Mouse (Mus musculus): ENCODE measurements around the gene Aldh1l1. TPM values are rescaled to one million over a fixed set of nuclear protein-coding genes. Genes with fewer than 3 reads are reported as not detected.
"Not testable (repeated sequence)": the region's sequence is repeated elsewhere in the genome, so short reads cannot be mapped to it uniquely, and the experiment has no call there.

Gene Aldh1l1
- polyA plus RNA-seq, 1 experiment from 2014 or later, result 7.8 TPM

DNA sequence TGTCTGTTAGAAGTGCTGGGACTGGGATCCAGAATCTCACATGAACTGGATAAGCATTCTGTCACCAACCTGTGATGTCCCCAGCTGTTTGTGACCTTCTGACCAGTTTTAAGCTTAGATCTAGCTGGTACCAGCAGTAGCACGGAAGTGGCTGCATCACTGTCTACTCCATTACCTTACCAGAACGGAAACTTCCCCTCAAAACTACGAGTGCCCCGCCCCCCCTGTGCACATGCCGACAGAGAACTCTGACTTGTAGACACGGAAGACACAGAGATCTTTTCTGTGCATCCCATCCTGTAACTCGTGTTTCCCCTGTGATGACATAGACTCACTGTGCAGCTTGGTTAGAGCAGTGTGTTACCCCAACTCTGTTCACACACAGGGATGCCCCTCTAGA lies 144.2 kb downstream of the Aldh1l1 start:
- DNase-seq (ENCODE audit: low spot score) (no peak), ATAC-seq (replicated peaks; ENCODE audit: low FRiP score, low TSS enrichment, low read depth) (no peak)
- H3K9ac ChIP-seq (ENCODE audit: low read length), result no peak overlapping the region
- no peaks in the 10 kb centered on the region for H3K9me3 ChIP-seq (ENCODE audit: control insufficient read depth, low read length)
- no peaks in the 10 kb centered on the region for H3K27me3 ChIP-seq (replicated peaks; ENCODE audit: control insufficient read depth, insufficient read depth, low read length)
- 93% methylated on average over 7 of the region's 7 CpGs for WGBS
- H3K4me2 ChIP-seq (ENCODE audit: low read length), result no peak overlapping the region
- H3K27ac ChIP-seq (ENCODE audit: low read depth), result no peak overlapping the region
- H3K4me3 ChIP-seq (ENCODE audit: low read depth, low read length), result no peak overlapping the region
- no peaks in the 10 kb centered on the region for H3K4me1 ChIP-seq (replicated peaks; ENCODE audit: control insufficient read depth, insufficient read depth, low read length)
- H3K36me3 ChIP-seq (ENCODE audit: control insufficient read depth, insufficient read depth, low read length), result no peaks in the 10 kb centered on the region

DNA sequence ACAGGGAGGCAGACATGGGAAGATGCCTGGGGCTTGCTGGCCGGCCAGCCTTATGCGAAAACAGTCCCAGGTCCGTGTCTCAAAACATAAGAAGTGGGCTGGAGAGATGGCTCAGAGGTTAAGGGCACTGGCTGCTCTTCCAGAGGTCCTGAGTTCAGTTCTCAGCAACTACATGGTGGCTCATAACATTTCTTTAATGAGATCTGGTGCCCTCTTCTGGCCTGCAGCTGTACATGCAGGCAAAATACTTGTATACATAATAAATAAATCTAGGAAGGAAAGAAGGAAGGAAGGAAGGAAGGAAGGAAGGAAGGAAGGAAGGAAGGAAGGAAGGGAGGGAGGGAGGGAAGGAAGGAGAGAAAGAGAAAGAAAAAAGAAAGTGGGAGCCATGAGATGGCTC lies 146.3 kb downstream of the Aldh1l1 start:
- not testable (repeated sequence) for DNase-seq (ENCODE audit: low spot score); H3K27ac ChIP-seq (ENCODE audit: low read depth)
- WGBS, result 75% methylated on average over 3 of the region's 3 CpGs

DNA sequence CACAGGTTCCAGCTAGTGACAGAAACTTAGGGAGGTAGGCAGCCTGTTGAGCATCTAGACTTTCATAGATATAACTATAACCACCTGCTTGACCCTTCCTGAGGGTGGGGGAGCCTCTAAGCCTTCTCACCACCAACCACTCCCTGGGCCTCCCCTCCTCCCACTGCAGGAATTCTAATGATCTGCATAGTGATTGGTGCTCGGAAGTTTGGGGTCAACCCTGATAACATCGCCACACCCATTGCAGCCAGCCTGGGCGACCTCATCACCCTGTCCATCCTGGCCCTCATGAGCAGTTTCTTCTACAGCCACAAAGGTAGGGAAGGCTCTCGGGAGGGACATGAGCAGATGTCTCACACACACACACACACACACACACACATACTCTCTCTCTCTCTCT lies 148.9 kb downstream of the Aldh1l1 start:
- Histone ChIP-seq H3K9ac (ENCODE audit: low read length) (no peak overlapping the region), H3K4me1 (replicated peaks; ENCODE audit: control insufficient read depth, insufficient read depth, low read length) (no peaks in the 10 kb centered on the region), H3K27me3 (replicated peaks; ENCODE audit: control insufficient read depth, insufficient read depth, low read length) (no peaks in the 10 kb centered on the region), H3K4me2 (ENCODE audit: low read length) (no peak overlapping the region), H3K9me3 (ENCODE audit: control insufficient read depth, low read length) (no peaks in the 10 kb centered on the region), H3K27ac (ENCODE audit: low read depth) (no peak overlapping the region), H3K36me3 (ENCODE audit: control insufficient read depth, insufficient read depth, low read length) (no peaks in the 10 kb centered on the region), H3K4me3 (ENCODE audit: low read depth, low read length) (no peak overlapping the region)
- no peak for DNase-seq (ENCODE audit: low spot score)
- WGBS, result 31% methylated on average over 4 of the region's 4 CpGs
- no peak for ATAC-seq (replicated peaks; ENCODE audit: low FRiP score, low TSS enrichment, low read depth)

More for the DNA sequence above, 146.3 kb downstream of the Aldh1l1 start:
- not testable (repeated sequence) for H3K27me3 ChIP-seq (replicated peaks; ENCODE audit: control insufficient read depth, insufficient read depth, low read length); H3K4me1 ChIP-seq (replicated peaks; ENCODE audit: control insufficient read depth, insufficient read depth, low read length); ATAC-seq (replicated peaks; ENCODE audit: low FRiP score, low TSS enrichment, low read depth); H3K4me3 ChIP-seq (ENCODE audit: low read depth, low read length); H3K4me2 ChIP-seq (ENCODE audit: low read length); H3K9ac ChIP-seq (ENCODE audit: low read length); H3K9me3 ChIP-seq (ENCODE audit: control insufficient read depth, low read length); H3K36me3 ChIP-seq (ENCODE audit: control insufficient read depth, insufficient read depth, low read length)

DNA sequence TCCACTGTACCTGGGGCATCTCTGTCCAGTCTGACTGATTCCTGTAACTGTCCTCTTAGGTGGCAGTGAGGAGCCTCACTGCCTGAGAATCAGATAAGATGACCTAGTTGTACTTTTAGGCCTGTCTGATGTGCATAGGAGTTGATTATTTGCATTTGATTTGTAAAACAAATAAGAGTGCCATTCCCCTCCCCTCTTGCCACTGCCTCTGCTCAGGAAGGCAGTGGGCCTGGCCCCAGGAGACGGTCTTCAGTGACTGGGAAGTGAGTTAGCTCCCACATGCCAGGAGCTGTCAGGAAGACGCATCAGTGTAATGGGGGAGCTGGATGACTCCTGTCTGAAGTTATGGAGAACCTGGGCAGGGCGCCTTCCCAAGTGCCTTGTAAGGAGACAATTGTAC lies 149.4 kb downstream of the Aldh1l1 start:
- WGBS, result 53% methylated on average over 3 of the region's 3 CpGs
- DNase-seq (ENCODE audit: low spot score) (no peak), ATAC-seq (replicated peaks; ENCODE audit: low FRiP score, low TSS enrichment, low read depth) (no peak)
- Histone ChIP-seq H3K27me3 (replicated peaks; ENCODE audit: control insufficient read depth, insufficient read depth, low read length) (no peaks in the 10 kb centered on the region), H3K4me1 (replicated peaks; ENCODE audit: control insufficient read depth, insufficient read depth, low read length) (no peaks in the 10 kb centered on the region), H3K9me3 (ENCODE audit: control insufficient read depth, low read length) (no peaks in the 10 kb centered on the region), H3K4me2 (ENCODE audit: low read length) (no peak overlapping the region), H3K4me3 (ENCODE audit: low read depth, low read length) (no peak overlapping the region), H3K36me3 (ENCODE audit: control insufficient read depth, insufficient read depth, low read length) (no peaks in the 10 kb centered on the region), H3K27ac (ENCODE audit: low read depth) (no peak overlapping the region), H3K9ac (ENCODE audit: low read length) (no peak overlapping the region)

DNA sequence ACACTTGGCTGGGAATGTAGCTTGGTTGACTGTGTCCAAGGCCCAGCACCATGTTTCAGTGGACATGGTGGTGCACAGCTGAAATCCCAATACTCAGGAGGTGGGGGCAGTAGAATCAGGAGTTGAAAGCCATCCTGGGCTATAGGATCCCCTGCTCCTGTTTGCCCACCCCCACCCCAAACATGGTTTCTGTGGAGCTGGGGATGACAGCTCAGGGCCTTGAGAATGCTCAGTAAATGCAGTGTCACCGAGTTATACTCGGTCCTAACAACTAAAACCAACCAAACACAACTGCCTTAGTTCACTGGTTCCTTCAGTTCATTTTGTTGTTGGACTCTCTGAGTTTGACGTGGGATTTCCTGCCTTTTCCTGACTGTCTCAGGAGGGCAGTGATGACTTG lies 156.8 kb downstream of the Aldh1l1 start:
- Histone ChIP-seq H3K9ac (ENCODE audit: low read length) (no peak overlapping the region), H3K36me3 (ENCODE audit: control insufficient read depth, insufficient read depth, low read length) (no peaks in the 10 kb centered on the region), H3K27me3 (replicated peaks; ENCODE audit: control insufficient read depth, insufficient read depth, low read length) (no peaks in the 10 kb centered on the region), H3K4me1 (replicated peaks; ENCODE audit: control insufficient read depth, insufficient read depth, low read length) (no peaks in the 10 kb centered on the region), H3K9me3 (ENCODE audit: control insufficient read depth, low read length) (no peaks in the 10 kb centered on the region), H3K27ac (ENCODE audit: low read depth) (no peak overlapping the region), H3K4me2 (ENCODE audit: low read length) (no peak overlapping the region), H3K4me3 (ENCODE audit: low read depth, low read length) (no peak overlapping the region)
- DNase-seq (ENCODE audit: low spot score) (no peak), ATAC-seq (replicated peaks; ENCODE audit: low FRiP score, low TSS enrichment, low read depth) (no peak)
- 79% methylated on average over 3 of the region's 3 CpGs for WGBS

DNA sequence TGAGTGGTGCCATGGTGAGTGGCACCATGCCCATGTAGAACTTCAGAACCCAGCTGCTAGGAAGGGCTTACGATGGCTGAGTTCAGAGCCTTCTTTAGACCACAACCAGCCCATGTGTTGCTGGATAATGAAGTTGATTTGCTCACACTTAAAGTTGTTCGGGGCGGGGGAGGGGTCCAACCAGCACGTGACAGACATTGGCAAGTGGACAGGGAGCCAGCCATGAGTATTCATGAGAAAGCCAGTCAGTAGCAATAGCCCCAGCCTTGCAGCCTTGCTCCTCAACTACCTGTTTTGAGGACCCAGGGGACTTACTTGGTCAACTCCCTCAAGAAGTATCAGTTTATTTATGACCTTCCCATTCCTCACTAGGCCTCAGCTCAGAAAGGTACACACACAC lies 158.7 kb downstream of the Aldh1l1 start:
- no peak for DNase-seq (ENCODE audit: low spot score)
- H3K9me3 ChIP-seq (ENCODE audit: control insufficient read depth, low read length), result no peaks in the 10 kb centered on the region
- no peak overlapping the region for H3K4me2 ChIP-seq (ENCODE audit: low read length)
- ATAC-seq (replicated peaks; ENCODE audit: low FRiP score, low TSS enrichment, low read depth), result no peak
- H3K27ac ChIP-seq (ENCODE audit: low read depth), result no peak overlapping the region
- 90% methylated on average over 4 of the region's 4 CpGs for WGBS
- no peak overlapping the region for H3K4me3 ChIP-seq (ENCODE audit: low read depth, low read length)
- no peak overlapping the region for H3K9ac ChIP-seq (ENCODE audit: low read length)
- H3K27me3 ChIP-seq (replicated peaks; ENCODE audit: control insufficient read depth, insufficient read depth, low read length), result no peaks in the 10 kb centered on the region
- H3K36me3 ChIP-seq (ENCODE audit: control insufficient read depth, insufficient read depth, low read length), result no peaks in the 10 kb centered on the region
- no peaks in the 10 kb centered on the region for H3K4me1 ChIP-seq (replicated peaks; ENCODE audit: control insufficient read depth, insufficient read depth, low read length)

DNA sequence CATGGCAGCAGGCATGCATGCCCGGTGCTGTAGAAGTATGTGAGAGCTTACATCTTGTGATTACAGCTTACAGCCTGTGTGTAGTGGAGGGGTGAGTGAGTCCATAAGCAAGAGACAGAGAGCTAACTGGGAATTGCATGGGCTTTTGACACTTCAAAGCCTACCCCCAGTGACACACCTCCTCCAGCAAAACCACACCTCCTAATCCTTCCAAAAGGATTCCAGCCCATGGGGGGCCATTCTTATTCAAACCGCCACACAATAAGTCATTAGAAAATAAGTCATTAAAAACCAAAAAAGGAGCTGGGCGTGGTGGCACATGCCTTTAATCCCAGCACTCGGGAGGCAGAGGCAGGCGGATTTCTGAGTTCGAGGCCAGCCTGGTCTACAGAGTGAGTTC lies 162.2 kb downstream of the Aldh1l1 start:
- no peaks in the 10 kb centered on the region for H3K9me3 ChIP-seq (ENCODE audit: control insufficient read depth, low read length)
- H3K4me2 ChIP-seq (ENCODE audit: low read length), result no peak overlapping the region
- DNase-seq (ENCODE audit: low spot score) (no peak), ATAC-seq (replicated peaks; ENCODE audit: low FRiP score, low TSS enrichment, low read depth) (no peak)
- H3K4me3 ChIP-seq (ENCODE audit: low read depth, low read length), result no peak overlapping the region
- H3K9ac ChIP-seq (ENCODE audit: low read length), result no peak overlapping the region
- H3K27ac ChIP-seq (ENCODE audit: low read depth), result no peak overlapping the region
- H3K4me1 ChIP-seq (replicated peaks; ENCODE audit: control insufficient read depth, insufficient read depth, low read length), result no peaks in the 10 kb centered on the region
- 95% methylated on average over 6 of the region's 6 CpGs for WGBS
- H3K36me3 ChIP-seq (ENCODE audit: control insufficient read depth, insufficient read depth, low read length), result no peaks in the 10 kb centered on the region
- no peaks in the 10 kb centered on the region for H3K27me3 ChIP-seq (replicated peaks; ENCODE audit: control insufficient read depth, insufficient read depth, low read length)

DNA sequence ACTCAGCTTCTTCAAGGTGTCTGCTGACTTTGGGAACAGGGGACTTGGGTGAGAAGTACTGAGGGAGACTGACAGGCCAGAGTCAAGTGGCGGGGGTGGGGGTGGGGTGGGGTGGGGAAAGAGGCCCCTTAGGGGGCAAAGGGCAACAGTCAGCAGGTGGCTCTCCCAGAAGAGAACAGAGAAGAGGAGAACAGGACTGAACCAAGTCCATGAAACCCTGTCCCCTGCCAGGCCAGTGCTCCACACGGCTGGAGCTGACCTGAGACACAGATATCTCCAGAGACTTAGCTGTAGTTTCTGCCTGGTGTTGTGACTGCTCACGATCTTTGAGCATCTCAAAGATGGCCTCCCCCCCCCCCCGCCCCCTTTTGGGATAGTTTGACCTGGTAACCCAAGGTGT lies 163.1 kb downstream of the Aldh1l1 start:
- no peak overlapping the region for H3K4me3 ChIP-seq (ENCODE audit: low read depth, low read length)
- H3K4me2 ChIP-seq (ENCODE audit: low read length), result no peak overlapping the region
- no peaks in the 10 kb centered on the region for H3K36me3 ChIP-seq (ENCODE audit: control insufficient read depth, insufficient read depth, low read length)
- no peak overlapping the region for H3K27ac ChIP-seq (ENCODE audit: low read depth)
- H3K9ac ChIP-seq (ENCODE audit: low read length), result no peak overlapping the region
- DNase-seq (ENCODE audit: low spot score), result no peak
- 64% methylated on average over 4 of the region's 4 CpGs for WGBS
- H3K9me3 ChIP-seq (ENCODE audit: control insufficient read depth, low read length), result no peaks in the 10 kb centered on the region
- H3K27me3 ChIP-seq (replicated peaks; ENCODE audit: control insufficient read depth, insufficient read depth, low read length), result no peaks in the 10 kb centered on the region
- ATAC-seq (replicated peaks; ENCODE audit: low FRiP score, low TSS enrichment, low read depth), result no peak
- H3K4me1 ChIP-seq (replicated peaks; ENCODE audit: control insufficient read depth, insufficient read depth, low read length), result no peaks in the 10 kb centered on the region

Data from intestine, embryonic 14.5 days (tissue).